Mouse (Mus musculus) erythroblast, embryonic 14.5 days (primary cell): Measurements from ENCODE around the gene BC030867.

ENCODE experiments used
- GATA1 ChIP-seq: IDR thresholded peaks from 2 replicates; pipeline ENCODE4 v1.6.1; 2012; ENCODE audit warnings: low read length, inconsistent platforms, mixed read lengths
- TAL1 ChIP-seq: IDR thresholded peaks from 3 replicates; pipeline ENCODE4 v1.6.1; 2012; ENCODE audit warnings: low read length, inconsistent platforms, mixed read lengths

GRCm38 (mm10) chr11:102291051-102291535 lies 42.4 kb downstream of the BC030867 start:
- TF ChIP-seq TAL1 = no peak
- no peak for TF ChIP-seq GATA1
